Mouse (Mus musculus) adrenal gland, adult 10 weeks (tissue): ENCODE results near the gene Cyp2b23. TPM values are rescaled to one million over a fixed set of nuclear protein-coding genes. Genes with fewer than 3 reads are reported as not detected.

Experiments used
- polyA plus RNA-seq: library from polyadenylated mRNA; stranded (reverse); fragments of 350-450 nt; fragmentation: Illumina TruSeq; extraction: RNeasy Lipid Tissue Mini Kit (QIAGEN cat#74804); gene quantifications from one replicate; pipeline ENCODE4 v1.2.3, GENCODE M21; 2014; ENCODE audit warnings: low read depth, low replicate concordance

The Cyp2b23 gene
- not detected for polyA plus RNA-seq

DNA sequence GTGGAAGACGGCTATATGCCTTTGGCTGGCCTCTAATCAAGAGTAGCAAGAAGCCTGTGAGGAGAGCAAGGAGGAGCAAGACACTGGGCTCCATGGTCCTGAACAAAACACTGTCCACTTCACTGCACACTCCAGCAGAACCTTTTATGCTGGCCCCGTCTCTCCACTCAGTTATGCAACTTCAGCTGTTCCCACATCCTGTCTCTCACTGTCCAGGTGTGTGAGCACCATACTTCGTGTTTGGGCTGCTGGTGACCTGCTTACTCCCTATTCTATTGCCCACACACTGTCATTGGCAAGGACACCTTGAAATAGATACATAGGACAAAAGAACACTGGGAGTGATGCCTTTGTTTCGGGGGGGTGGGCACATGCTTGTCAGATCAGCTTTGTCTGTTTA lies at the start of gene Cyp2b23:
Gene Cyp2b23 (minus strand): TSS at position 101 of the 400 bp plus-strand sequence.

DNA sequence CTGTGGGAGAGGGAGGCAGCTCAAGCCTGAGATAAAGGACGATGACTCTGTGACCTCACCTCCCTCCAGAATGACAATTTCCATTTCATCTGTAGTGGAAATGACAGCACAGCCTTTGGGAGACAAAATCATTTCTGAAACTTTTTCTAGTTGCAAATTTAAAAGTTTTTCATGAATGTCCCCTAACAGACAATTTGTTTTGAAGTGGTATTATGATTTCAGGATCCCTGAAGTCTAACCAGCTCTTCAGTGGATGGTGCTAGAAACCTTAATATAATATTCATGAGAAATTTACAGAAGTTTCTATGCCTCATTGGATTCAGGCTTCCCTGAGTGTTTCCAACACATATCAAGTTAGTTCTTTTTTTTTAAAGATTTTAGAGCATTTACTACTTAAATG lies 67.9 kb downstream of the Cyp2b23 start, which contains the start of gene Vmn1r185:
Gene Vmn1r185 (minus strand): TSS at position 101 of the 400 bp plus-strand sequence.

Other genes starting within 250 kb of the Cyp2b23 start
- not detected for gene Nlrp9a, start 151.4 kb downstream of the Cyp2b23 start, polyA plus RNA-seq
- gene Vmn1r185, start 68.0 kb downstream of the Cyp2b23 start, polyA plus RNA-seq = not detected
- gene Cyp2b19, start 70.7 kb upstream of the Cyp2b23 start, polyA plus RNA-seq = not detected
- not detected for gene Cyp2g1, start 122.5 kb upstream of the Cyp2b23 start, polyA plus RNA-seq
- gene Cyp2a5, start 148.9 kb upstream of the Cyp2b23 start, polyA plus RNA-seq = not detected